27 mouse cellular contexts compared by ENCODE assay signal in the genomic region with DNA sequence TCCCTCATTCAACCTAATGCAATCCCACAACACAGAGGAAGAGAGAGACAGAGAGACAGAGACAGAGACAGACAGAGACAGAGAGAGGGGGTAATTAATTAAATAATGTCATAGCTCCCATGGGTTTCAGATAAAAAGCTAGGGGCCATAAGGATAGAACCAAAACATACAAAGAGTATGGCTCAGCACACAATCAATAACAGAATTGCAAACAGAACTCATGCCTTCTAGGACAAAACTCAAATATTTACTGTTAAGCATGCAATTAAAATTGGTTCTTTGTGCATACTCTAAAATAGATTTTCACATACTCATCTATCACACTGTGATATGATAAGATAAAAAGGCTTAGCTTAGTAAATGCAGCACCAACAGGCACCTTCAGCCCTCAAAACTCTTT. TPM values are rescaled to one million over a fixed set of nuclear protein-coding genes. Genes with fewer than 3 reads are reported as not detected.
DNase-seq lines count a peak whose midpoint lies in the region; ATAC-seq and TF ChIP-seq lines count a peak whose summit lies in the region.
"Had no signal": no experiment of that assay in that cellular context is flagged by ENCODE, and none has a peak within 500 bp of the region (broad histone marks: within the 10 kb centered on the region; RNA-seq: fewer than 3 reads in every experiment).

No protein-coding gene starts in this region.

- no peak for TF ChIP-seq EP300 in stomach, postnatal 0 days (optimal IDR thresholded peaks at IDR 0.05)

- DNase-seq in intestine, embryonic 14.5 days (ENCODE audit: low spot score) = no peak
- DNase-seq in stomach, postnatal 0 days (ENCODE audit: low spot score) = no peak
- DNase-seq in left cerebral cortex, postnatal 4 days = no peak
- DNase-seq: adrenal gland, adult 8-10 months; adrenal gland, postnatal 14 days; adrenal gland, postnatal 36 days; B cell, adult 2 months; cerebellum, adult 11-12 months; cerebellum, adult 2 months; cerebellum, adult 9-10 months; cerebellum, postnatal 10 days; cerebellum, postnatal 36 days; embryo, embryonic 11 days had no signal

- TF ChIP-seq CTCF in intestine, postnatal 0 days (IDR thresholded peaks at IDR 0.05; ENCODE audit: low read depth) = no peak
- TF ChIP-seq CTCF in stomach, postnatal 0 days (IDR thresholded peaks at IDR 0.05; ENCODE audit: low read depth) = no peak

- H3K27me3 ChIP-seq in intestine, embryonic 14.5 days (replicated peaks; ENCODE audit: control insufficient read depth, insufficient read depth, low read length) = no peaks in the 10 kb centered on the region
- H3K27me3 ChIP-seq in intestine, postnatal 0 days (replicated peaks; ENCODE audit: control insufficient read depth, insufficient read depth, low read length) = no peaks in the 10 kb centered on the region
- no peaks in the 10 kb centered on the region for H3K27me3 ChIP-seq in stomach, embryonic 14.5 days (ENCODE audit: control insufficient read depth, insufficient read depth, low read length)
- H3K27me3 ChIP-seq in stomach, postnatal 0 days (ENCODE audit: control insufficient read depth, insufficient read depth, low read length) = no peaks in the 10 kb centered on the region
- H3K27me3 ChIP-seq: forebrain, embryonic 12.5 days had no signal

- H3K4me2 ChIP-seq in intestine, embryonic 14.5 days (ENCODE audit: low read length) = no peak overlapping the region
- no peak overlapping the region; the same call in 1 of the 2 replicates for H3K4me2 ChIP-seq in intestine, postnatal 0 days (replicated peaks; ENCODE audit: low read depth)
- H3K4me2 ChIP-seq in stomach, embryonic 14.5 days (replicated peaks; ENCODE audit: low read depth, low read length) = no peak overlapping the region
- no peak overlapping the region for H3K4me2 ChIP-seq in stomach, postnatal 0 days (replicated peaks; ENCODE audit: low read depth)
- H3K4me2 ChIP-seq: embryonic facial prominence, embryonic 13.5 days; embryonic facial prominence, embryonic 15.5 days; forebrain, embryonic 12.5 days had no signal

- peak; percentile 24 for ATAC-seq in intestine, embryonic 14.5 days (replicated peaks; ENCODE audit: low FRiP score, low TSS enrichment, low read depth)
- no peak for ATAC-seq in intestine, postnatal 0 days
- peak; percentile 56; the same call in 1 of the 2 replicates for ATAC-seq in stomach, embryonic 14.5 days (ENCODE audit: insufficient number of reproducible peaks, insufficient read depth, low FRiP score, low read depth)
- ATAC-seq in stomach, postnatal 0 days (ENCODE audit: low FRiP score, low TSS enrichment) = no peak
- ATAC-seq: activated CD4-positive, CD25-positive, alpha-beta regulatory T cell, adult 4 months; CD4-positive, CD25-positive, alpha-beta regulatory T cell, adult 4 months; forebrain, embryonic 14.5 days; forebrain, embryonic 16.5 days; Patski had no signal

- no peak overlapping the region for H3K4me3 ChIP-seq in intestine, embryonic 14.5 days (ENCODE audit: low read depth, low read length)
- no peak overlapping the region for H3K4me3 ChIP-seq in intestine, postnatal 0 days (ENCODE audit: low read depth, low read length)
- H3K4me3 ChIP-seq in stomach, embryonic 14.5 days (ENCODE audit: low read depth, low read length) = no peak overlapping the region
- no peak overlapping the region for H3K4me3 ChIP-seq in stomach, postnatal 0 days (ENCODE audit: low read depth, low read length)
- H3K4me3 ChIP-seq: embryonic facial prominence, embryonic 13.5 days; embryonic facial prominence, embryonic 15.5 days; erythroblast, embryonic 14.5 days; forebrain, embryonic 10.5 days; forebrain, embryonic 12.5 days had no signal

- H3K4me1 ChIP-seq in intestine, embryonic 14.5 days (replicated peaks; ENCODE audit: control insufficient read depth, insufficient read depth, low read length) = no peaks in the 10 kb centered on the region
- 0 out of 2 replicates have a peak, but pooled peaks cover under 1% of the 10 kb centered on the region for H3K4me1 ChIP-seq in intestine, postnatal 0 days (replicated peaks; ENCODE audit: control insufficient read depth, insufficient read depth, low read length)
- no peaks in the 10 kb centered on the region for H3K4me1 ChIP-seq in stomach, embryonic 14.5 days (ENCODE audit: control insufficient read depth, insufficient read depth, low read length)
- H3K4me1 ChIP-seq in stomach, postnatal 0 days (replicated peaks; ENCODE audit: control insufficient read depth, insufficient read depth) = no peaks in the 10 kb centered on the region

- no peaks in the 10 kb centered on the region for H3K9me3 ChIP-seq in intestine, embryonic 14.5 days (ENCODE audit: control insufficient read depth, low read length)
- no peaks in the 10 kb centered on the region for H3K9me3 ChIP-seq in intestine, postnatal 0 days (ENCODE audit: control insufficient read depth)
- no peaks in the 10 kb centered on the region for H3K9me3 ChIP-seq in stomach, embryonic 14.5 days (ENCODE audit: control insufficient read depth, low read depth, low read length)
- H3K9me3 ChIP-seq in stomach, postnatal 0 days (ENCODE audit: control insufficient read depth, low read length) = no peaks in the 10 kb centered on the region
- H3K9me3 ChIP-seq: embryonic facial prominence, embryonic 13.5 days; embryonic facial prominence, embryonic 15.5 days; forebrain, embryonic 10.5 days; forebrain, embryonic 12.5 days; G1E had no signal

- no peaks in the 10 kb centered on the region for H3K36me3 ChIP-seq in intestine, embryonic 14.5 days (ENCODE audit: control insufficient read depth, insufficient read depth, low read length)
- no peaks in the 10 kb centered on the region for H3K36me3 ChIP-seq in intestine, postnatal 0 days (ENCODE audit: control insufficient read depth, insufficient read depth)
- H3K36me3 ChIP-seq in stomach, embryonic 14.5 days (ENCODE audit: control insufficient read depth, insufficient read depth, low read length) = no peaks in the 10 kb centered on the region
- no peaks in the 10 kb centered on the region for H3K36me3 ChIP-seq in stomach, postnatal 0 days (ENCODE audit: control insufficient read depth, insufficient read depth, low read length)
- H3K36me3 ChIP-seq: embryonic facial prominence, embryonic 13.5 days; embryonic facial prominence, embryonic 15.5 days; forebrain, embryonic 10.5 days; forebrain, embryonic 12.5 days; G1E had no signal

- no peak overlapping the region for H3K27ac ChIP-seq in intestine, embryonic 14.5 days (ENCODE audit: low read depth)
- H3K27ac ChIP-seq in intestine, postnatal 0 days (ENCODE audit: low read depth, low read length) = no peak overlapping the region
- no peak overlapping the region for H3K27ac ChIP-seq in stomach, embryonic 14.5 days (ENCODE audit: low read length)
- H3K27ac ChIP-seq in stomach, postnatal 0 days (replicated peaks) = no peak overlapping the region
- H3K27ac ChIP-seq: embryonic facial prominence, embryonic 13.5 days; embryonic facial prominence, embryonic 15.5 days; forebrain, embryonic 10.5 days; forebrain, embryonic 12.5 days had no signal

- intact Hi-C loops in left cerebral cortex, postnatal 4 days (cut with DNase I) = loop anchor here (10.0 kb wide), 1 partner anchor 105 kb away; no protein-coding TSS in a partner anchor

- no peak overlapping the region for H3K9ac ChIP-seq in intestine, embryonic 14.5 days (ENCODE audit: low read length)
- no peak overlapping the region for H3K9ac ChIP-seq in intestine, postnatal 0 days (ENCODE audit: low read depth, low read length)
- H3K9ac ChIP-seq in stomach, embryonic 14.5 days (replicated peaks; ENCODE audit: low read depth, low read length) = no peak overlapping the region
- no peak overlapping the region for H3K9ac ChIP-seq in stomach, postnatal 0 days (ENCODE audit: low read length)
- H3K9ac ChIP-seq: embryonic facial prominence, embryonic 13.5 days; embryonic facial prominence, embryonic 15.5 days; forebrain, embryonic 12.5 days had no signal

RNA-seq across cellular contexts. Expression of gene Stxbp5l, which starts 5.2 kb away (rescaled TPM):
- polyA plus RNA-seq in intestine, embryonic 14.5 days (2014; fragmentation: Nextera tagmentation; extraction: Ambion mirVana) = 4.2 and 4.6 TPM in 2 replicates
- 0.95 and 1.5 TPM in 2 replicates for polyA plus RNA-seq in intestine, postnatal 0 days (2015; fragmentation: Nextera tagmentation; extraction: Ambion mirVana)
- polyA plus RNA-seq in stomach, embryonic 14.5 days (2014; fragmentation: Nextera tagmentation; extraction: Ambion mirVana) = 3.3 and 4.5 TPM in 2 replicates
- 1.1 and 2.5 TPM in 2 replicates for polyA plus RNA-seq in stomach, postnatal 0 days (2015; fragmentation: Nextera tagmentation; extraction: Ambion mirVana)
- 10 to 100 TPM; 32.9 to 37.9 TPM for total RNA-seq in left cerebral cortex, postnatal 4 days (2021)
- total RNA-seq: common myeloid progenitor, adult 5-6 weeks had no signal
- polyA plus RNA-seq: erythroblast, embryonic 14.5 days; G1E had no signal

Comparison
In these comparisons a context has a peak if more than half of its experiments do, and no peak if none do; other contexts are left out.
1. ATAC-seq: peak in intestine, embryonic 14.5 days (single experiment) and stomach, embryonic 14.5 days (single experiment); none in intestine, postnatal 0 days (single experiment) and stomach, postnatal 0 days (single experiment).